Mouse (Mus musculus) gastrocnemius, postnatal 25 days (tissue): ENCODE measurements at regions not wholly inside any gene's neighbourhood (a gene's known extent, or its start where the extent isn't known, plus 50 kb on each side); places are given as distances from the start of the nearest gene placed in this dataset.

Experiments used
- DNase-seq: peaks from one replicate; pipeline ENCODE4 v3.0.0; 2022

GRCm38 (mm10) chr14:105950924-105951323 lies 54.3 kb upstream of the Spry2 start:
- peak; percentile 14 for DNase-seq

- no peak for DNase-seq
These were observed 58.5 kb upstream of the Spry2 start for GRCm38 (mm10) chr14:105955082-105955481.

- no peak for DNase-seq
These were observed 60.2 kb upstream of the Spry2 start for GRCm38 (mm10) chr14:105956796-105957195.

DNA sequence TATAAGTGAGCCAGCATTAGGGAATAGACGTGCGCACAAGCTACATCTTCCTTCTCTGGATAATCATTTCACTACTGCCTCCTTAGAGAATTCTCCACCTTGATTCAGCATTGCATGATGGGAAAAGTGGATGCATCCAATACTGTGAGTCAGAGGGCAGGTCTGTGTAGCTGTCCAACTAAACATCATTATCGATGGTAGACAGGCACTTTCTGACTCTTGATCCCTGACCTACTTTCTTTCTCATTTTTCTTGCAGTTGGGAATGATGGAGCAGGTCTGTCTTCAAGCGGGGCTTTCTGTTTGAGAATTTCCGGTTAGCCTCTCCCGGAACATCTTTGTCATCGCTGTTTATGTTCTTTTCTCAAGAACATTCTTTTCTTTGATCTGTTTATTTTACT lies 61.4 kb upstream of the Spry2 start:
- DNase-seq, result no peak

- peak; percentile 46 for DNase-seq
These were observed 83.1 kb upstream of the Spry2 start for GRCm38 (mm10) chr14:105979544-105980323.

GRCm38 (mm10) chr14:105980324-105980680 lies 83.7 kb upstream of the Spry2 start:
- DNase-seq, result no peak

- no peak for DNase-seq
These were observed 90.8 kb upstream of the Spry2 start for GRCm38 (mm10) chr14:105987341-105987882.

- no peak for DNase-seq
These were observed 92.1 kb upstream of the Spry2 start for GRCm38 (mm10) chr14:105988738-105989137.

GRCm38 (mm10) chr14:105993124-105993523 lies 96.5 kb upstream of the Spry2 start:
- DNase-seq, result peak; percentile 30

DNA sequence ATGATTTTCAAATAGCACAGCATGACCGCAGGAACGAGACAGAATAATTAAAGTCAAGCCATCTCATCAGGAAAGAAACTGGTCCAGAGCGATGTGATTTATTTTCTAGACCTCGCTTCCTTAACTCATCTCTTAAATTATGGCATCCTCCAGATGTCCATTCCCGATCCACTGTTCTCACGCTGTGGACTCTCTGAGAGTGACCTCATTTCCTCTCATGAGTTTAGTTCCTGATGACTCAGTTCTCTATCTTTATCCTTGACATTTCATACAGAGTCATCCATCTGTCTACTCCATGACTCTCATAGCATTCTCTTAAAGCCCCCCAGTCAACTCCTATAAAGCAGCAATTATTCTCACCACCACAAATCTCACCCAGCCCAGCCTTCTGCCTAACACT lies 103.2 kb upstream of the Spry2 start:
- no peak for DNase-seq

GRCm38 (mm10) chr14:106007769-106008168 lies 98.2 kb upstream of the Trim52 start:
- DNase-seq, result no peak

DNA sequence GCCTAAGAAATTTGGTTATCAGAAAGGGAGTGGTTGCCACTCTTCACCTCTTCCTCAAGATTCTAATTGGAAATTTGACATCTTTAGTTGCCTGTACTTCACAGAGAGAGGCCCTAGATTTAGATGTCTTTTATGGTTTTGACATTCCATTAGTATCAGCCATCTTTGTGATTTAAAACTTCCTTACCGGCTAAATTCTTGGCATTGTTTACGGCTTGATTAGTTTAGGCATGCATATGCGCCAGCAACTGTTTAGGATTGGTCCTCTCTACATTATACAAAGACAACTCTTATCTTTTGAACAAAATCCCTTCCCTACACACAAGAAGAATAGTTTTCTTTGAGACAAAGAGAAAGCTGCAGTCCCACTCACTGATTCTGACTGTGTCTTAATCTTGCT lies 97.0 kb upstream of the Trim52 start:
- DNase-seq, result no peak

- DNase-seq, result peak; percentile 55
These were observed 95.0 kb upstream of the Trim52 start for GRCm38 (mm10) chr14:106010961-106011360.

DNA sequence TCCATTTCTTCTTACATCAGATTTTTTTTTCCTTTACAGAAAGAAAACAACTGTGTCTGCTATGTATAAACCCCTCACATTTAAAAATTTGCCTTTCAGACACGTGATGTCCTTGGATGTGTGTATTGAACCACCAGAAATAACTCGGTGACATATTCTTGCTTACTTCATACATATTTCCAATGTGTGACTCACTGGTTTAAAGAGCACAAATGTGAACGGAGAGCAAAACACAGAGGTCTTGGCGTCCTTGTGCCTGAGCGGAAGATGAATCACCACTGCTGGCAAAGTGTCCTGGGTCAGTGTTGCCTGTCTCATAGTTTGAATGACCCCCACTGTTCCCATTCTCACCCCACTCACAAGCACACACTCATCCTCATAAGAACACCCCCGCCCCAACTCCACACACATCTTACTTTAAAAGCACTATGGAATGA lies 94.0 kb upstream of the Trim52 start:
- peak; percentile 73 for DNase-seq

DNA sequence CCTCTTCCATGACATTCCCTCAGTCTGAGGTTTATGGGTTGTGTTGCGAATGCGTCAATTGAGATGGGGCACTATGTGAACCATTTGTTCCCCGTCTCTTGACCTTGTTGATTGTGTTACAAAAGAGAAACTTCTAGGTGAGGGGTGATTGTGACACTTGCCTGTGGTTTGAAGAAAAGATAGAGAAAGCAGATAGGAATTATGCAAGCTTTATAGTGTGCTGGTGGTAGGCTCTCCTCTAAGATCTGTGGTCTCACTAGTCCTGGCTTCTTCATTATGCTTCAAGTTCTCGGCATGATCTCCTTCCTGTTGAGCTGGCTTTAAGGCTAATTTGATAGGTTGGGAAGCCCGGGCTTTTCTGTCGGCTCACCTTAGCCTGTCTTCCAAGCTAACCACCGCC lies 83.2 kb upstream of the Trim52 start:
- no peak for DNase-seq

DNA sequence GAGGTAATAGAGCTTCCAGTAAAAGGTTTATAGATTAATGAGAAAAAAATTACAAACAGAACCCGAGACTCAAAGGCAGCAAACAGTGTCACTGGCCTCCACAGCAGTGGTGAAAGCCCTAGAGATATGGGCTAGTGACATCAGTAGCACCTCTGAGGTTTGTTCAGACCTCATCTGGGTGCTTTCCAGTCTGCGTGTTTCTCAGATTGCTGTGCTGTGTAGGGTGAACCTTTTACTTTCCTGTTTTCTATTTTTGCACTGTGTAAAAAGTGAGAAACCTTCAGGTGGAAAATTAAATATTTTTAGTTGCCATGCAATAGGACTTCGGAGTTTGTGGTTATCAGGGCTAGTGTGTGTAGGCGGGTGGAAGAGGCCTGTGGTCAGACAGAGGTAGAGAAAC lies 79.2 kb upstream of the Trim52 start:
- no peak for DNase-seq

- no peak for DNase-seq
These were observed 78.3 kb upstream of the Trim52 start for GRCm38 (mm10) chr14:106027686-106028085.

DNA sequence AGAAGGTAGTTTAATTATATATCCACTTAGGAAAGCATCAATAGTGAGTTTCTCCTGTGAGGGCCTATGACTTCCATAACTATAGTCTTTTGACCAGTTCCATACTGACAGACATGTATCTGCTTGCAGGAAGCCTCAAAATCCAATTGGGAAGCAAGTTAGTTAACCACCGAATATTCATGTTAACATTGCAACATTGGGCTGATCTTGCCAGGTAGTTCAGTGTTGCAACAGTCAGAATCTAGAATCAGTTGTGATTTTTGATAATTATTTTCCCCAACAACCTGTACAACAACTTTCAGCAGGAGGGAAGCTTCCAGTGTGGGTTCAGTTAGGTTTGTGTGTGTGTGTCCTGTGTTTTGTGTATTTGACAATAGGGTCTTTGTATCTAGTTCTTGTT lies 74.9 kb upstream of the Trim52 start:
- no peak for DNase-seq

DNA sequence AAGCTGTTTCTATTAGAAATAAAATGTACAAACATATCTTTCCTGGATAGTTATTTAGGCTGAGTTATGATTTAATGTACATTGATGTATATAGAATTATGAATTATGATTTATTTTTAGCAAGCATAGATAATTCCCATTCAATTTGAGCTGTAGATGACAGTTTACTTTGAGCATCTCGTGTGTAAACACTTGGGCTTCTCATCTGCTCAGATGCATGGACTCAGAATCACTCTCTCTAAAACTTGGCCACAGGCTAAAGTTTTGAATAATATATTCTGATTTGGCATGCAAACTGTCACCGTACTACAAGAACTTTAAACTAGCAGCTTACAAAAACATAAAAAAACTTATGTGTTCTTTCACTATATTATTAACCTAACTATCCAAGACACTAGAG lies 72.2 kb upstream of the Trim52 start:
- DNase-seq, result no peak

- no peak for DNase-seq
These were observed 70.9 kb upstream of the Trim52 start for GRCm38 (mm10) chr14:106034933-106035665.

DNA sequence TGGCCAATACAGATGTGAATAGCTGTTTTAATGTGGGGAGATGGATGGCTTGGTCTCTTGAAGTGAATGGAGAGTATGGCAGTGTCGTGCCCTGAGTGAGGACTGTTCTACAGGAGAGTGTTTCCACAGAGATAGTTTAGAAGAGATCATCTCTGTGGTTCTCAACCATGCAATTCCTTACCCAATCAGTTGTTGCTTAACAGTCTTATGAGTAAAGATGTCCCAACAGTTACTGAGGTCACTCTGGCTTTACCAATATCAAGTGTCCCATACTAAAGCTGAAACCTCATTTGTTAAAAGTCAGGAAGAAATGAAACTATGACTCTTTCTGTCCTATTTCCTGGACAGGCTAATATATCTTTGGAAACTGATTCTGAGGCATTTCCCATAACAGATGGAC lies 61.7 kb upstream of the Trim52 start:
- no peak for DNase-seq

DNA sequence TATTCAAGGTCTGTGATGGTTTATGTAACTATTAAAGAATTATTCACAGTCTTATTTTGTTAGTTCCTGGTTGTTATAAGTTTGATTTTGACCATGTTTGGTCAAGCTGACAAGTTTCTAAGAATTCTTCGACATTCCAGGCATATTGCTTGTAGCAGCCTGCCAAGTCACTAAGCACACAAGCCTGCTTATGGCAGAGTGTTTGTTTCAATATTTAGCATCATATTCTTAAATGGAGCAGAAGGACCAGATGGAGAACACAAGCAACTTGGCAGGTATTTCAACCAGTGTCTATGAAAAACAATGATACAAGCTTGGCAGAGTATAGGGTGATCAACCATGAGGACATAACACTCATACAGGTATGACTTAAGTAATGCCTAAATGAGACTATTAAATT lies 55.8 kb upstream of the Trim52 start:
- no peak for DNase-seq
